Mouse (Mus musculus) mature B cell (primary cell): ENCODE data around the gene Fgfr2.

Experiments used
- in situ Hi-C: fragments of 300-500 bp; cut with MboI; formaldehyde crosslinking; loops from 2 replicates; pipeline ENCODE4 v1.14.3; 2019

Gene Fgfr2

GRCm38 (mm10) chr7:131880150-131880549 lies 1243.0 kb downstream of the Fgfr2 start:
- in situ Hi-C loops, result loop anchor here (25.0 kb wide), 3 partner anchors 343 to 1118 kb away; partner anchors contain the start of genes Btbd16, Hmx2 and Hmx3

- in situ Hi-C loops, result loop anchor here (25.0 kb wide), 3 partner anchors 342 to 1117 kb away; partner anchors contain the start of genes Btbd16, Hmx2 and Hmx3
These were observed 1244.3 kb downstream of the Fgfr2 start for GRCm38 (mm10) chr7:131878846-131879245.

DNA sequence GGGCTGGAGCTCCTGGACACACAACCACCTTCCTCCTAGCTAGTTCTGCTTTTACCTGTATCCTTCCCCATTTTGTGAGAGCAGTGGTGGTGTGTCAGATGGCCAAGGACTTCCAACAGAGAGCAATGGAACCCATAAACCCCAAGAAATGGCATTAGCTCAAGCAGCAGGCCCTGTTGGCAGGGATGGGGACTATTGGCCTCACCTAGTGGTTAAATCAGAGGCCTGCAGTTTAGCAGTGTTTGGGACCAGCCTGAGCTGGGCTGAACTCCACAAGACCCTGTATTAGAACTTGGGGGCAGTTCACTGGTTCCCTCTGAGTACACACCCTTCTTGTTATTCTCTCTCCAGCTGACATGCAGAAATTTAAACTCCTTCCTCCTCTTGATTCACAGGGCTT lies 1262.0 kb downstream of the Fgfr2 start:
- in situ Hi-C loops, result no loop called here

DNA sequence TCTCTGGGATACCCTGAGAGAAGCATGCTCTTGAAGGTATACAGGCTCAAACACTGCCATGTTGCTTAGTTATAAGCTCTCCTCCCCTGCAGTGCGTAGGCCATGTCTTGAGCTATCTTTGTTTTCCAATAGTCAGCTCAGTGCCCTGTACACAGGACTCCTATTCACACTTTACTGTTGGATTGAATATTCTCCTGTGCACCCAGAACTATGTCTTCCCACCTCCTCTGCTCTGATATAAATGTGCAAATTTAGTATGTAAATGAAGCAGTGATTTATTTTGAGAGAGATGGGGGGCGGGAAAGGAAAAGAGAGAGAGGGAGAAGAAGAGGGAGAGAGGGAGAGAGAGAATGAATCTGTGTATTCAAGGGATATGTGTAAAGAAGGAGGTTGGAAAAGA lies 1267.5 kb downstream of the Fgfr2 start:
- in situ Hi-C loops, result no loop called here

GRCm38 (mm10) chr7:131850579-131850978 lies 1272.6 kb downstream of the Fgfr2 start:
- in situ Hi-C loops, result no loop called here

GRCm38 (mm10) chr7:131846066-131846905 lies 1276.9 kb downstream of the Fgfr2 start:
- in situ Hi-C loops, result no loop called here

- in situ Hi-C loops, result no loop called here
These were observed 1292.9 kb downstream of the Fgfr2 start for GRCm38 (mm10) chr7:131830261-131830660.

- in situ Hi-C loops, result no loop called here
These were observed 1296.3 kb downstream of the Fgfr2 start for GRCm38 (mm10) chr7:131826811-131827210.

DNA sequence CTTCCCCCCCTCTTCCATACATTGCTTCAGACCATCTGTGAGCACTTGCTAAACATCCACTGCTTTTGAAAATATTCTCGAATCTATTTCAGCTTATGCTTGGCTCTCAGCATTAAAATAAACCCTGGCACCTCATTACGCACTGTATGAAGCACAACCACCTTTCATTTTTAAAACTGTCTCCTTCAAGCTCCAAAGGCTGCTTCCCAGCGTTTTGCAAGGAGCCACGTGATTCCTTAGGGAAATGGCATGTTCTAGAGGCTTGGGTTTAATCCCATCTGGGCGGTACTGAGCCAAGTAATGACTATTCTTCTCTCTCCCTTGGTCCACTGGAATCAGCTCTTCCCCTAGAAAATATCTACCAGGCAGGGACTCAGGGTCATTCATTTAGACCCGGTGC lies 1305.2 kb downstream of the Fgfr2 start:
- in situ Hi-C loops, result no loop called here

DNA sequence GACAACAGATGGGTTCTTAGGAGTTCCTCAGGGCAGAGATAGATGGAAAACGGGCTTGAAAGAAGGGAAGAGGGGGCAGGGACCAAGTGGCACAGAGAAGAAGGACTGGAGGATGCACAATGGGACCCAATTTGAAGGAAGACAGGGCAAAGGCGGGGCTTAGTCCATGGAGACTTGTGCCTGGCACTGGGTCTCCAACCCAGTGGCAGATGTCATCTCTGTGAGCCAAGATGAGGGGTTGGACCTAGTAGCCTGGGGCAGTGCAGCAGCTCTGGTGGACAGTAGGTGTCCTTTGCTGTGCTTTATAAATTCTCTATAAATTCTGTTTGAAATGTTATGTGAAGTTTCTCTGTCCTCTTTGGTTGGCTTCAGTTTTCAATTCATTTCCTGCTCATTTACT lies 1306.5 kb downstream of the Fgfr2 start:
- in situ Hi-C loops, result no loop called here

DNA sequence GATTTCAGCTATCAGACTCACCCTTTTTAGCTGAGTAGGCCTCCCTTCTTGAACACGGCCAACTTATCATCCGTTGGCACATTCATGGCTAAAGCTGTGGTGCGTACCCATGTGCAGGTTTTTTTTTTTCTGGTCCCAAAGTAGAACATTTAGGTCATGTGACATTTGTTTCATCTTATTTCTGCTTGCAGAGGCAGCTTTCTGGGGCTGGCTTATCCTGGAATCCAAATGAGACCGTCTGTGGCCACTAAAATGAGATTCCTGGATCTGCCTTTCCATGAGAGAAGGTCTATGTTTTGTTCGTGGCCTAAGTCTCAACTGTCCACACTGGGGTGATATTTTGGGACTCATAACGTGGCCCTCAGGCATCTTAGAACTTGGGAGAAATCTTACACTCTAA lies 1311.0 kb downstream of the Fgfr2 start:
- in situ Hi-C loops, result no loop called here

GRCm38 (mm10) chr7:131810916-131811315 lies 1312.2 kb downstream of the Fgfr2 start:
- in situ Hi-C loops, result no loop called here

GRCm38 (mm10) chr7:131809584-131810181 lies 1313.5 kb downstream of the Fgfr2 start:
- in situ Hi-C loops, result no loop called here

DNA sequence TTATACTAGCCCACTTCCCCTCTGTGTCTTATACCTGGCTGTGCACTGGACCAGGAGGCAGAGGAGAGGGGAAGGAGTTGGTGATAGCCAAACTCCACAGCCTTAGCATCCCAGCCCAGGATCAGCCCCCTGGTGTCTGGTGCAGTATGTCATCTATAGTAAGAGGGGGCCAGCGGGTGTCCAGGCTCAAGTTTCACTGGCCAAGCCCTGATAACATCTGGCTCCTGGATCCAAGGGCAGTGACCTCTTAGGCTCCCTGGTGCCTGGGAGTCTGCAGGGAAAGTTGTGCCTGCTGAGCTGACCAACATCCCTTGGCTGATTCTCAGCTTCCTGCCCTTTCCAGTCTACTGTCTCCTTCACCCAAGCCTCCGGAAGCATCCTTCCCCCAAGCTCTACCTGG lies 1315.9 kb downstream of the Fgfr2 start:
- in situ Hi-C loops, result no loop called here

- in situ Hi-C loops, result no loop called here
These were observed 1317.5 kb downstream of the Fgfr2 start for GRCm38 (mm10) chr7:131805525-131806202.

GRCm38 (mm10) chr7:131800416-131801045 lies 1322.6 kb downstream of the Fgfr2 start:
- in situ Hi-C loops, result no loop called here

- in situ Hi-C loops, result no loop called here
These were observed 1326.0 kb downstream of the Fgfr2 start for GRCm38 (mm10) chr7:131797161-131797560.

DNA sequence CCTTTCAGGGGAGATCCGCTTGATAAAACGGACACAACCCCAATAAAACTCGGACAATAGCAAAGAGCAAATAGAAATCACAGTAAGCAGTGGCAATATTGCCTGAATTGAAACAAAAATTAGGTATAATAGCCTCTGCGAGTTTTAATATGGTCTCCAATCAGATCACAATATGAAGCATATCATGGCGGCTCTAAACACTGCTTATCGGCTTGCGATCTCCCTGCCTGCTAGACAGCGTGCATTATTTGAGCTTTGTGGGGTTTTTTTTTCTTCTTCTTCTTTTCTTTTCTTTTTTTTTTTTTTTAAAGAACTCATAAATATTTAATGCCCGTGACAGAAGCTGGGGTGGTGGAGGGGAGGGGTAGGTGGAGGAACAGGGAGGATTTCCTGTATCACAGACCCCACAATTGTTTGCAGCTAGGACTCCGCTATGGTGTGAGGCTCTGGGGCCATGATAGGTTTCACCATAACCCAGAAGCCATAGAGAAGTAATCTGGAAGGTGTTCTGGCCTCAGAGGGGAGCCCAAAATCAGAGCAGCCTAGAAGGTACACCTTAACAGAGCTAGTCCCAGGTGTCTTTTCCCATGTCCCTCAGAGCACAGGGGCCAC lies 1334.4 kb downstream of the Fgfr2 start:
- in situ Hi-C loops, result no loop called here

GRCm38 (mm10) chr7:131785721-131786120 lies 1337.4 kb downstream of the Fgfr2 start:
- in situ Hi-C loops, result no loop called here

DNA sequence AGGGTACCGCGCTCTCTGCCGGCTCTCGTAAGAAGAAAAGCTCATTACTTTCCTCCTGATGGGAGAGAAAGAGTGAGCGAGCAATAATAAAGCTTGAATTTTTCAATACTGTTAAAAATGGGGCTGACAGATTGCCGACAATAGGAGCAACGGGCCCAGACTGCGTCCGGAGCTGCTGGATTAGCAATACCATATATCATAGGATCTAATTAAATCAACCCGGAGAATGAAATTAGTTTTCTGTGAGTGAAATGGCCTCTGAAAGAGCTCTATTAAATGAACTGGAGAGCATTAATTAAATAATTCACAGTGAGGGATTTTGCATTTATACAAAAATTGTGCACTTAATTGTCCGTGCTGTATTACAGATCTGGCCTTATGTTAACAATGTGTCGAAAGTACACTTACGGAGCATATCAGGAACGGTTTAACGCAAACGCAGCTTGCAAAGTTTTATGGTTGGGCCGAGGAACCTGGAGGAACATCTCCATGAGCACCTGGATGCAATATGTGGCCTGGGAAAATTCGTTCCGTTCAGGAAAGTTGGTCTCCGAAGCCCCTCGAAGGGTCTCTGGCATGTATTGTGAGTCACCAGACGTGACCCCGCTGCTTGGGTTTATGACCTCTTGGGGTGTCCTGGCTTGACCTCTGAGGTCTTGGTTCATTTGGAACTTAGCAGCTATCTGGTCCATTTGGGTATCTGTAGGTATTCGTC lies 1344.7 kb downstream of the Fgfr2 start:
- in situ Hi-C loops, result no loop called here
